Mouse (Mus musculus) testis, adult 10 weeks (tissue): ENCODE data around the gene Gm43552. TPM values are rescaled to one million over a fixed set of nuclear protein-coding genes. Genes with fewer than 3 reads are reported as not detected.

Experiments
- polyA plus RNA-seq: library from polyadenylated mRNA; stranded (reverse); fragments of 350-450 nt; fragmentation: Illumina TruSeq; extraction: RNeasy Lipid Tissue Mini Kit (QIAGEN cat#74804); gene quantifications from one replicate; pipeline ENCODE4 v1.2.3, GENCODE M21; 2014; ENCODE audit warnings: low read depth, low replicate concordance

Gm43552 gene
- not detected for polyA plus RNA-seq

DNA sequence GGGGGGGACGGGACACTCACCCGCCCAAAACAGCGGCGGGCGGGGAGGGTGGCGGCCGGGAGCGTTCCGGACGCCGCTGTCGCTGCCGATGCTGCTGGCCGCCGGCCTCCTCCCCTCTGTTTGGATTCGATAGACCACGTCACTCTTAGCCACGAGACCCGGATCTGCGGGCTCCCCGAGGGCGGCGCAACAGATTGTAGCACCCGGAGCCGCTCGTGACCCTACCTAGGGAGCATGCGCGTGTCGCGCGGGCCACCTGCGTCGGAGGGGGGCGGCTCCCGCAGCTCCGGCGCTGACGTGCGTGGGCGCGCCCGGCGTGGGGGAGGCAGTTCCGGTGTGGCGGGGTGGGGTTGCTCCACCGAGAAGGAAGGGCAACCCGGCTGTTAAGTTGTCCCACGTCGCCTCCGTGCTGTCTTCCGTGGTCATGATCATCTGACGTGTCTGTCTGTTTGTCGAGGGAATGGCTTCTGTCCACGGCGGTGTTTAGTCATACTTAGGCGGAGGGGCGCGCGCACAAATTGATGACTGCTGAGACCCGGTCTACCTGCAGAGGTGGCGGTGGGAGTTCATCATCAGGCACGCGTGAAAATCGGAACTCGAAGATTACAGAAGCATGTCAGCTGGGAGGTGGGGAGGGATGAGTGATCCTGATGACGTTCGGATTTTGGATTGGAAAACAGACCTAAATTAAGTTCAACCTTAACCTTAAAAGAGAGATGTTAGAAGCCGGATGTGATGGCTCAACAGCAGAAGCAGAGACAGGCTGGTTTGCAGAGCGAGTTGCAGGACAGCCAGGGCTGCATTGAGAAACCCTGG is at the start of gene Gm43552:
Gene Gm43552 (minus strand): TSS at position 118 of the 816 bp plus-strand sequence.

GRCm38 (mm10) chr5:65536751-65537419 is 44.3 kb upstream of the Gm43552 start, which contains the start of the genes Smim14 and Ube2k:
Smim14 (minus strand) TSS chr5:65537184.
Ube2k (plus strand) TSS chr5:65537233.

GRCm38 (mm10) chr5:65435806-65436561 is 56.6 kb downstream of the Gm43552 start, which contains the start of gene Ugdh:
Ugdh (minus strand) TSS chr5:65435949.

GRCm38 (mm10) chr5:65390648-65391644 is 101.7 kb downstream of the Gm43552 start, which contains the start of the genes Rpl9 and Lias:
Rpl9 (minus strand) TSS chr5:65391444.
Lias (plus strand) TSS chr5:65391497.

Other genes starting within 250 kb of the Gm43552 start
- 85.2 TPM for gene Rfc1, start 157.2 kb downstream of the Gm43552 start, polyA plus RNA-seq
- 0.90 TPM for gene Klb, start 144.5 kb downstream of the Gm43552 start, polyA plus RNA-seq
- 182 TPM for gene Rpl9, start 101.4 kb downstream of the Gm43552 start, polyA plus RNA-seq
- 113 TPM for gene Lias, start 101.3 kb downstream of the Gm43552 start, polyA plus RNA-seq
- 7.9 TPM for gene Ugdh, start 56.9 kb downstream of the Gm43552 start, polyA plus RNA-seq
- 123 TPM for gene Smim14, start 44.4 kb upstream of the Gm43552 start, polyA plus RNA-seq
- gene Ube2k, start 44.4 kb upstream of the Gm43552 start, polyA plus RNA-seq, result 349 TPM
- 83.1 TPM for gene Pds5a, start 205.4 kb upstream of the Gm43552 start, polyA plus RNA-seq